Mouse (Mus musculus): Measurements from ENCODE around the gene Mgat4d. TPM values are rescaled to one million over a fixed set of nuclear protein-coding genes. Genes with fewer than 3 reads are reported as not detected.
"Not testable (repeated sequence)": the region's sequence is repeated elsewhere in the genome, so short reads cannot be mapped to it uniquely, and the experiment has no call there.

Mgat4d gene
- total RNA-seq, 2 experiments from 2014 or later = not detected

GRCm38 (mm10) chr8:83389316-83390005, 41.2 kb downstream of the Mgat4d start, which contains the start of gene Clgn:
Gene Clgn, plus strand, starts transcription at chr8:83389867.
- peak; percentile 71 to 79 for DNase-seq (ENCODE audit: low spot score in 2 of 2)
- intact Hi-C loops (cut with DNase I) = no loop called here

- DNase-seq (ENCODE audit: low spot score in 2 of 2) = no peak
- intact Hi-C loops (cut with DNase I) = no loop called here
Observed at GRCm38 (mm10) chr8:83390006-83390701, 41.9 kb downstream of the Mgat4d start.

GRCm38 (mm10) chr8:83392521-83392920, 44.2 kb downstream of the Mgat4d start:
- intact Hi-C loops (cut with DNase I) = no loop called here
- no peak for DNase-seq (ENCODE audit: low spot score in 2 of 2)

- intact Hi-C loops (cut with DNase I) = no loop called here
- DNase-seq (ENCODE audit: low spot score in 2 of 2) = no peak
Observed at GRCm38 (mm10) chr8:83394325-83394724, 46.1 kb downstream of the Mgat4d start.

GRCm38 (mm10) chr8:83396680-83397079, 48.4 kb downstream of the Mgat4d start:
- intact Hi-C loops (cut with DNase I) = no loop called here
- no peak for DNase-seq (ENCODE audit: low spot score in 2 of 2)

GRCm38 (mm10) chr8:83397726-83398125, 49.5 kb downstream of the Mgat4d start:
- DNase-seq (ENCODE audit: low spot score in 2 of 2) = no peak
- intact Hi-C loops (cut with DNase I) = no loop called here

- intact Hi-C loops (cut with DNase I) = loop anchor here (10.0 kb wide), 1 partner anchor 141 kb away; no protein-coding TSS in a partner anchor
- DNase-seq (ENCODE audit: low spot score in 2 of 2) = no peak
Observed at GRCm38 (mm10) chr8:83405548-83405947, 57.3 kb downstream of the Mgat4d start.

GRCm38 (mm10) chr8:83406836-83407235, 58.6 kb downstream of the Mgat4d start:
- intact Hi-C loops (cut with DNase I) = loop anchor here (10.0 kb wide), 1 partner anchor 142 kb away; no protein-coding TSS in a partner anchor
- no peak for DNase-seq (ENCODE audit: low spot score in 2 of 2)

- no peak for DNase-seq (ENCODE audit: low spot score in 2 of 2)
- intact Hi-C loops (cut with DNase I) = loop anchor here (10.0 kb wide), 1 partner anchor 144 kb away; no protein-coding TSS in a partner anchor
Observed at GRCm38 (mm10) chr8:83408496-83408895, 60.2 kb downstream of the Mgat4d start.

- DNase-seq (ENCODE audit: low spot score in 2 of 2) = no peak
- intact Hi-C loops (cut with DNase I) = no loop called here
Observed at GRCm38 (mm10) chr8:83416878-83417277, 68.6 kb downstream of the Mgat4d start.

- intact Hi-C loops (cut with DNase I) = no loop called here
- DNase-seq (ENCODE audit: low spot score in 2 of 2) = no peak
Observed at GRCm38 (mm10) chr8:83417970-83418369, 69.7 kb downstream of the Mgat4d start.

- DNase-seq (ENCODE audit: low spot score in 2 of 2) = no peak
- intact Hi-C loops (cut with DNase I) = no loop called here
Observed at GRCm38 (mm10) chr8:83418805-83419516, 70.7 kb downstream of the Mgat4d start.

- DNase-seq (ENCODE audit: low spot score in 2 of 2) = no peak
- intact Hi-C loops (cut with DNase I) = no loop called here
Observed at GRCm38 (mm10) chr8:83421354-83421753, 73.1 kb downstream of the Mgat4d start.

GRCm38 (mm10) chr8:83423032-83423825, 75.0 kb downstream of the Mgat4d start:
- DNase-seq (ENCODE audit: low spot score in 2 of 2) = no peak
- intact Hi-C loops (cut with DNase I) = no loop called here

GRCm38 (mm10) chr8:83425202-83425601, 76.9 kb downstream of the Mgat4d start:
- DNase-seq (ENCODE audit: low spot score in 2 of 2) = no peak
- intact Hi-C loops (cut with DNase I) = no loop called here

GRCm38 (mm10) chr8:83426104-83426759, 78.0 kb downstream of the Mgat4d start:
- DNase-seq (ENCODE audit: low spot score in 2 of 2) = no peak
- intact Hi-C loops (cut with DNase I) = no loop called here

- DNase-seq (ENCODE audit: low spot score in 2 of 2) = no peak
- intact Hi-C loops (cut with DNase I) = no loop called here
Observed at GRCm38 (mm10) chr8:83426949-83427348, 78.7 kb downstream of the Mgat4d start.

- intact Hi-C loops (cut with DNase I); DNase-seq (ENCODE audit: low spot score in 2 of 2): not testable (repeated sequence)
Observed at GRCm38 (mm10) chr8:83428621-83429020, 80.3 kb downstream of the Mgat4d start.

- DNase-seq (ENCODE audit: low spot score in 2 of 2) = no peak
- intact Hi-C loops (cut with DNase I) = no loop called here
Observed at GRCm38 (mm10) chr8:83429071-83429524, 80.8 kb downstream of the Mgat4d start.

All from left cerebral cortex, postnatal 36 days (tissue).